Mouse (Mus musculus) liver, postnatal 0 days (tissue): ENCODE results near the gene Mrps7.

ENCODE experiments used
- CTCF ChIP-seq: sonication (generic); IDR thresholded peaks from 2 replicates; pipeline ENCODE4 v1.5.1; 2016; ENCODE audit warnings: antibody characterized with exemption, low read depth
- EP300 ChIP-seq: IDR thresholded peaks from 2 replicates; pipeline ENCODE4 v1.6.1; 2016; ENCODE audit warnings: antibody characterized with exemption, low read depth, mild to moderate bottlenecking

DNA sequence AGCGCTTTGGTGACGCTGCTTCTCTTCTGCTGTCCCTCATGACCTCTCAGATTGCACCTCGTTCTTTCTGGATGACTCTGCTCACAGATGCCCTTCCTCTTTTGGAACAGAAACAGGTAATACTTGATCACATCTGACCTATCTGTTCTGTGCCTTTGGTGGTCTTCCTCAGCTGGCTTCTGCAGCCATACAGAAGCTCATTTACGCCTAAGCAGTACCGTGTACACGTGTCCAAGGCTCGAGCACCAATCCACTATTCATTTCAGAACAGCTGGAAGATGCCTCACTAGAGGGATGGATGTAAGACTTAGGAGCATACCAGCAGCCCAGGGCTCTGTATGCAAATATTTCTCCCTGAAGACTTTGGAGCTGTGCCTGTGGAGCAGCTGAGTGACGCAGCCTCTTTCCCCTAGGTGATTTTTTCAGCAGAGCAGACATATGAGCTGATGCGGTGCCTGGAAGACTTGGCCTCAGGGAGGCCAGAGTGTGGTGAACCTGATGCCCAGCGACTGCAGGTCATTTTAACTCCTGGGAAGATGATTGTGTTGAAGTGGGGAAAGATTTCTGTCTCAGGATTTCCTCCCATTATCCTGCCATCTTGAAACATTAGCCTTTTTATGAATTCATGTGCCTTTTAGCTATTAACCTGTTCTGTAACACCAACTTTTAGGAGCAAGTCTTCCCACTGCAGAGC is 20.7 kb upstream of the Mrps7 start:
- TF ChIP-seq CTCF (no peak), EP300 (no peak)
